Mouse (Mus musculus) limb, embryonic 12.5 days (tissue): Measurements from ENCODE around the gene Klhl3. TPM values are rescaled to one million over a fixed set of nuclear protein-coding genes. Genes with fewer than 3 reads are reported as not detected.

ENCODE experiments used
- ATAC-seq: fragments of 200-750 bp; cut with Nextera tagmentation; 2 replicates; pipeline ENCODE4 v1.8.0; 2017; ENCODE audit warnings: low read depth, moderate TSS enrichment; ENCODE audit not compliant: insufficient number of reproducible peaks, insufficient read depth, low FRiP score, low TSS enrichment
- H3K27ac ChIP-seq: fragments of 300-500 bp; sonication (generic); 2 replicates; pipeline ENCODE4 v1.5.1; 2016; ENCODE audit warnings: mild to moderate bottlenecking, moderate library complexity
- H3K27me3 ChIP-seq: fragments of 300-500 bp; sonication (generic); 2 replicates; pipeline ENCODE4 v1.6.1; 2016; ENCODE audit warnings: mild to moderate bottlenecking, moderate library complexity
- H3K36me3 ChIP-seq: fragments of 300-500 bp; sonication (generic); 2 replicates; pipeline ENCODE4 v1.6.1; 2016; ENCODE audit warnings: mild to moderate bottlenecking, moderate library complexity
- H3K4me1 ChIP-seq: fragments of 300-500 bp; sonication (generic); replicated peaks from 2 replicates; pipeline ENCODE4 v1.6.1; 2016
- H3K4me2 ChIP-seq: fragments of 300-500 bp; sonication (generic); 2 replicates; pipeline ENCODE4 v1.6.1; 2016; ENCODE audit warnings: mild to moderate bottlenecking, moderate library complexity
- H3K4me3 ChIP-seq: fragments of 300-500 bp; sonication (generic); replicated peaks from 2 replicates; pipeline ENCODE4 v1.5.1; 2016; ENCODE audit warnings: mild to moderate bottlenecking
- H3K9ac ChIP-seq: fragments of 300-500 bp; sonication (generic); replicated peaks from 2 replicates; pipeline ENCODE4 v1.6.1; 2016; ENCODE audit warnings: mild to moderate bottlenecking, moderate library complexity
- H3K9me3 ChIP-seq: fragments of 300-500 bp; sonication (generic); 2 replicates; pipeline ENCODE4 v1.6.1; 2016; ENCODE audit warnings: mild to moderate bottlenecking, moderate library complexity
- WGBS: fragments of 180-500 bp; shearing (Covaris S2); methylation state at CpG from one replicate; pipeline ENCODE4 v1.1.7; 2016; 5-methylcytosine and 5-hydroxymethylcytosine counted together
- polyA plus RNA-seq: library from polyadenylated mRNA; unstranded; fragments of >200 nt; fragmentation: Nextera tagmentation; extraction: Ambion mirVana; gene quantifications from 2 replicates; pipeline ENCODE4 v1.2.1, GENCODE M21; 2016

Gene Klhl3
- polyA plus RNA-seq, 1 experiment from 2014 or later, result 4.4 TPM

GRCm38 (mm10) chr13:58023726-58024453 is 89.5 kb downstream of the Klhl3 start:
- 75% methylated on average over 8 of the region's 8 CpGs for WGBS
- Histone ChIP-seq H3K4me2 (no peak overlapping the region), H3K27me3 (no peaks in the 10 kb centered on the region), H3K27ac (no peak overlapping the region), H3K4me1 (no peaks in the 10 kb centered on the region), H3K9ac (no peak overlapping the region), H3K36me3 (peaks cover 25% of the 10 kb centered on the region), H3K9me3 (no peaks in the 10 kb centered on the region), H3K4me3 (no peak overlapping the region)
- ATAC-seq, result no peak

GRCm38 (mm10) chr13:58023001-58023560 is 90.3 kb downstream of the Klhl3 start:
- Histone ChIP-seq H3K4me1 (no peaks in the 10 kb centered on the region), H3K27me3 (no peaks in the 10 kb centered on the region), H3K4me3 (no peak overlapping the region), H3K9ac (no peak overlapping the region), H3K36me3 (peaks cover 30% of the 10 kb centered on the region), H3K4me2 (no peak overlapping the region), H3K9me3 (no peaks in the 10 kb centered on the region), H3K27ac (no peak overlapping the region)
- ATAC-seq, result no peak
- 79% methylated on average over 9 of the region's 9 CpGs for WGBS

GRCm38 (mm10) chr13:58020428-58020827 is 93.0 kb downstream of the Klhl3 start:
- no peak overlapping the region for H3K9ac ChIP-seq
- no peaks in the 10 kb centered on the region for H3K27me3 ChIP-seq
- 82% methylated on average over 10 of the region's 10 CpGs for WGBS
- H3K4me3 ChIP-seq, result no peak overlapping the region
- H3K4me1 ChIP-seq, result no peaks in the 10 kb centered on the region
- no peak for ATAC-seq
- H3K4me2 ChIP-seq, result no peak overlapping the region
- no peak overlapping the region for H3K27ac ChIP-seq
- no peaks in the 10 kb centered on the region for H3K9me3 ChIP-seq
- H3K36me3 ChIP-seq, result peaks cover 34% of the 10 kb centered on the region

GRCm38 (mm10) chr13:58017298-58017697 is 96.1 kb downstream of the Klhl3 start:
- no peak overlapping the region for H3K9ac ChIP-seq
- ATAC-seq, result no peak
- WGBS, result 75% methylated on average over 6 of the region's 6 CpGs
- H3K4me1 ChIP-seq, result no peaks in the 10 kb centered on the region
- no peak overlapping the region for H3K27ac ChIP-seq
- H3K9me3 ChIP-seq, result no peaks in the 10 kb centered on the region
- no peak overlapping the region for H3K4me3 ChIP-seq
- no peak overlapping the region for H3K4me2 ChIP-seq
- H3K27me3 ChIP-seq, result no peaks in the 10 kb centered on the region
- peaks cover 35% of the 10 kb centered on the region for H3K36me3 ChIP-seq

GRCm38 (mm10) chr13:58012067-58012925 is 101.1 kb downstream of the Klhl3 start:
- ATAC-seq, result 0 out of 2 replicates have a peak, but pooled peaks have one; percentile 18
- no peaks in the 10 kb centered on the region for H3K27me3 ChIP-seq

GRCm38 (mm10) chr13:58011526-58011925 is 101.9 kb downstream of the Klhl3 start:
- H3K36me3 ChIP-seq, result peaks cover 12% of the 10 kb centered on the region; the same call in 1 of the 2 replicates
- H3K27me3 ChIP-seq, result no peaks in the 10 kb centered on the region
- H3K4me3 ChIP-seq, result no peak overlapping the region
- no peak overlapping the region for H3K4me2 ChIP-seq
- no peaks in the 10 kb centered on the region for H3K9me3 ChIP-seq
- peaks cover 19% of the 10 kb centered on the region for H3K4me1 ChIP-seq
- no peak overlapping the region for H3K27ac ChIP-seq
- no peak for ATAC-seq
- H3K9ac ChIP-seq, result no peak overlapping the region
- WGBS, result 68% methylated on average over 2 of the region's 2 CpGs

More at GRCm38 (mm10) chr13:58012067-58012925, 101.1 kb downstream of the Klhl3 start:
- Histone ChIP-seq H3K27ac (no peak overlapping the region), H3K4me3 (no peak overlapping the region), H3K9ac (no peak overlapping the region), H3K4me1 (peaks cover 15% of the 10 kb centered on the region), H3K4me2 (no peak overlapping the region), H3K36me3 (peaks cover 15% of the 10 kb centered on the region; the same call in 1 of the 2 replicates), H3K9me3 (no peaks in the 10 kb centered on the region)
- 65% methylated on average over 14 of the region's 14 CpGs for WGBS

- no peaks in the 10 kb centered on the region for H3K27me3 ChIP-seq
- no peak overlapping the region for H3K9ac ChIP-seq
- 89% methylated on average over 7 of the region's 7 CpGs for WGBS
- peaks cover 12% of the 10 kb centered on the region; the same call in 1 of the 2 replicates for H3K36me3 ChIP-seq
- peaks cover 29% of the 10 kb centered on the region for H3K4me1 ChIP-seq
- ATAC-seq, result no peak
- H3K27ac ChIP-seq, result no peak overlapping the region
- H3K4me3 ChIP-seq, result no peak overlapping the region
- H3K4me2 ChIP-seq, result no peak overlapping the region
- no peaks in the 10 kb centered on the region for H3K9me3 ChIP-seq
Observed at GRCm38 (mm10) chr13:58010416-58010815, 103.0 kb downstream of the Klhl3 start.

GRCm38 (mm10) chr13:58009275-58009674 is 104.1 kb downstream of the Klhl3 start:
- H3K4me2 ChIP-seq, result no peak overlapping the region
- 85% methylated on average over 13 of the region's 13 CpGs for WGBS
- no peak for ATAC-seq

GRCm38 (mm10) chr13:58008038-58008364 is 105.4 kb downstream of the Klhl3 start:
- Histone ChIP-seq H3K4me3 (no peak overlapping the region), H3K27me3 (no peaks in the 10 kb centered on the region), H3K27ac (no peak overlapping the region), H3K4me1 (peaks cover 34% of the 10 kb centered on the region), H3K9ac (no peak overlapping the region), H3K36me3 (peaks cover 14% of the 10 kb centered on the region; the same call in 1 of the 2 replicates), H3K4me2 (no peak overlapping the region), H3K9me3 (no peaks in the 10 kb centered on the region)
- 81% methylated on average over 5 of the region's 5 CpGs for WGBS
- ATAC-seq, result no peak

More at GRCm38 (mm10) chr13:58009275-58009674, 104.1 kb downstream of the Klhl3 start:
- Histone ChIP-seq H3K27ac (no peak overlapping the region), H3K4me1 (peaks cover 30% of the 10 kb centered on the region), H3K36me3 (peaks cover 17% of the 10 kb centered on the region; the same call in 1 of the 2 replicates), H3K9me3 (no peaks in the 10 kb centered on the region), H3K27me3 (no peaks in the 10 kb centered on the region), H3K9ac (no peak overlapping the region), H3K4me3 (no peak overlapping the region)

- Histone ChIP-seq H3K27me3 (no peaks in the 10 kb centered on the region), H3K4me1 (peaks cover 39% of the 10 kb centered on the region), H3K4me3 (no peak overlapping the region), H3K36me3 (peaks cover 14% of the 10 kb centered on the region; the same call in 1 of the 2 replicates), H3K4me2 (no peak overlapping the region), H3K27ac (no peak overlapping the region), H3K9ac (no peak overlapping the region), H3K9me3 (no peaks in the 10 kb centered on the region)
- WGBS, result 57% methylated on average over 15 of the region's 16 CpGs
- no peak for ATAC-seq
Observed at GRCm38 (mm10) chr13:58007256-58008037, 105.9 kb downstream of the Klhl3 start.
